Mouse (Mus musculus): ENCODE results near the gene Dusp1. TPM values are rescaled to one million over a fixed set of nuclear protein-coding genes. Genes with fewer than 3 reads are reported as not detected.

Gene Dusp1
- polyA plus RNA-seq, 1 experiment from 2014 or later = 23.1 TPM

GRCm38 (mm10) chr17:26513459-26514290, 48.3 kb downstream of the Dusp1 start:
- WGBS = 80% methylated on average over 6 of the region's 6 CpGs
- no peaks in the 10 kb centered on the region for H3K9me3 ChIP-seq (replicated peaks)
- no peak overlapping the region for H3K27ac ChIP-seq
- no peak overlapping the region for H3K4me2 ChIP-seq
- no peak for ATAC-seq (replicated peaks; ENCODE audit: low FRiP score)
- H3K36me3 ChIP-seq = no peaks in the 10 kb centered on the region
- H3K9ac ChIP-seq = no peak overlapping the region
- peaks cover 17% of the 10 kb centered on the region for H3K4me1 ChIP-seq
- H3K27me3 ChIP-seq = no peaks in the 10 kb centered on the region
- H3K4me3 ChIP-seq (replicated peaks) = no peak overlapping the region

- Histone ChIP-seq H3K4me2 (no peak overlapping the region), H3K27ac (no peak overlapping the region), H3K9me3 (replicated peaks) (no peaks in the 10 kb centered on the region), H3K27me3 (no peaks in the 10 kb centered on the region), H3K36me3 (no peaks in the 10 kb centered on the region), H3K9ac (no peak overlapping the region), H3K4me1 (peaks cover 17% of the 10 kb centered on the region), H3K4me3 (replicated peaks) (no peak overlapping the region)
- ATAC-seq (replicated peaks; ENCODE audit: low FRiP score) = no peak
- WGBS = 70% methylated on average over 7 of the region's 7 CpGs
These were observed 49.0 kb downstream of the Dusp1 start for GRCm38 (mm10) chr17:26512961-26513360.

GRCm38 (mm10) chr17:26511816-26512774, 49.8 kb downstream of the Dusp1 start:
- no peak overlapping the region for H3K9ac ChIP-seq
- no peaks in the 10 kb centered on the region for H3K27me3 ChIP-seq
- H3K4me3 ChIP-seq (replicated peaks) = no peak overlapping the region
- peaks cover 21% of the 10 kb centered on the region for H3K4me1 ChIP-seq
- H3K9me3 ChIP-seq (replicated peaks) = no peaks in the 10 kb centered on the region
- WGBS = 56% methylated on average over 7 of the region's 7 CpGs
- H3K36me3 ChIP-seq = no peaks in the 10 kb centered on the region
- no peak overlapping the region for H3K4me2 ChIP-seq
- H3K27ac ChIP-seq = no peak overlapping the region
- ATAC-seq (replicated peaks; ENCODE audit: low FRiP score) = no peak

DNA sequence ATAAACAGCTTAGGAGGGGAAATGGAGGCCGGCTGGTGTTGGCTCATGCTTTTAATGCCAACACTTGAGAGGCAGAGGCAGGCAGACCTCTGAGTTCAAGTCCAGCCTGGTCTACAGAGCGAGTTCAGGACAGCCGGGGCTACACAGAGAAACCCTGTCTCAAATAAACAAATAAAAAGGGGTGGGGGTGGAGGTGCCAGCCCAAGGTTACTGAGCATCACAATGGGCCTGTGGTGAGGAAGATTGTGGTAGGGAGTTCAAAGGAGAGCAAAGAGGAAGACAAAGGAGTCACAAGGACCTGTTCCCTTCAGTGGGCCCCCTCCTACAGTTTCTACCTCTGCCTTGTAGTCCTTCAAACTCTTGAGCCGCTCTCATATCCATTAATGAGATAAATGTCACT, 50.7 kb downstream of the Dusp1 start:
- WGBS = 57% methylated on average over 4 of the region's 4 CpGs

DNA sequence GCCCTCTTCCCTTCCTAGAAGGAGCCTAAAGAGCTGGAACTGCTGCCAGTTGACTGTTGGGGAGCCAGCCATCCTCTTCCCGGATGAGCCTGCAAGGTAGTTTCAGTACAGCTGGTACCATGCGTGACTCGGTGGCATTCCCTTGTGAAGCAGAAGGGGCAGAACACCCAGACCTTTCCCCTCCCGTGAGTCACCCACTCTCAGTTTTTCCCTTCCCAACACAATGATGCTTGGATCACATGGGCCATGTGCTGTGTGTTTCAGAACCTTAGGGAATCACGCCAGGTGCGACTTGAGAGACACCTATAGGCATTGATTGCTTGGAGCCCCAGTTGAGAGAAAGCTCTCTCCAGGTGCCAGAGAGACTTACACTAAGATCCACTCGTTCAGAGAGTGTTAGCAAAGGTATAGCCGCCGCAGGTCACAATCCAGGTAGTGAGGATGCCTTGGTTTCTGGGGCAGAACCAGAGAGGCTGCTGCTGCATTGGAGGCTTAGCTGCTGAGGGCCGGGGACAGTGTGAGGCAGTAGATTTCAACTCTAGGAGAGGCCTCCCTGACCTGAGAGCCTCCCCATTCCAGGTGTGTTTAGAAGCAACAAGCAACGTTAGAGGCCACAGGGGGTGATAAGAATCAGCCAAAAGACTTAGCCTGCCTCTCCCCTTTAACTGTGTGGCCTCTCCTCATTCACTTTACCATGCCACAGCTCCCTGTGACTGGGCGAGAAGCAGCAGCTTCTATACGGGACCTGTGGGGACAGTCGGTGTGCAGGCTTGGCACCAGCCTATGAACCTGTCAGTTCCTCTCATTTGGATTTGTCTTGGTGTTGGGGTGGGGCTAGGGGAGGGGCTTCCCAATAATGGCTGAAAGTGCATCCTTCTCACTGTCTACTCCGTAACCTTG, 51.5 kb downstream of the Dusp1 start:
- Histone ChIP-seq H3K9ac (no peak overlapping the region), H3K4me2 (no peak overlapping the region), H3K4me3 (replicated peaks) (no peak overlapping the region), H3K27ac (no peak overlapping the region), H3K4me1 (peaks cover 38% of the 10 kb centered on the region), H3K9me3 (replicated peaks) (no peaks in the 10 kb centered on the region), H3K27me3 (no peaks in the 10 kb centered on the region), H3K36me3 (peaks cover 8% of the 10 kb centered on the region; the same call in 1 of the 2 replicates)
- WGBS = 80% methylated on average over 15 of the region's 15 CpGs
- ATAC-seq (replicated peaks; ENCODE audit: low FRiP score) = no peak

More for the DNA sequence above, 50.7 kb downstream of the Dusp1 start:
- Histone ChIP-seq H3K4me1 (peaks cover 29% of the 10 kb centered on the region), H3K4me3 (replicated peaks) (no peak overlapping the region), H3K36me3 (0 out of 2 replicates have a peak, but pooled peaks cover under 1% of the 10 kb centered on the region), H3K9ac (no peak overlapping the region), H3K27ac (no peak overlapping the region), H3K4me2 (no peak overlapping the region), H3K9me3 (replicated peaks) (no peaks in the 10 kb centered on the region), H3K27me3 (no peaks in the 10 kb centered on the region)
- ATAC-seq (replicated peaks; ENCODE audit: low FRiP score) = no peak

DNA sequence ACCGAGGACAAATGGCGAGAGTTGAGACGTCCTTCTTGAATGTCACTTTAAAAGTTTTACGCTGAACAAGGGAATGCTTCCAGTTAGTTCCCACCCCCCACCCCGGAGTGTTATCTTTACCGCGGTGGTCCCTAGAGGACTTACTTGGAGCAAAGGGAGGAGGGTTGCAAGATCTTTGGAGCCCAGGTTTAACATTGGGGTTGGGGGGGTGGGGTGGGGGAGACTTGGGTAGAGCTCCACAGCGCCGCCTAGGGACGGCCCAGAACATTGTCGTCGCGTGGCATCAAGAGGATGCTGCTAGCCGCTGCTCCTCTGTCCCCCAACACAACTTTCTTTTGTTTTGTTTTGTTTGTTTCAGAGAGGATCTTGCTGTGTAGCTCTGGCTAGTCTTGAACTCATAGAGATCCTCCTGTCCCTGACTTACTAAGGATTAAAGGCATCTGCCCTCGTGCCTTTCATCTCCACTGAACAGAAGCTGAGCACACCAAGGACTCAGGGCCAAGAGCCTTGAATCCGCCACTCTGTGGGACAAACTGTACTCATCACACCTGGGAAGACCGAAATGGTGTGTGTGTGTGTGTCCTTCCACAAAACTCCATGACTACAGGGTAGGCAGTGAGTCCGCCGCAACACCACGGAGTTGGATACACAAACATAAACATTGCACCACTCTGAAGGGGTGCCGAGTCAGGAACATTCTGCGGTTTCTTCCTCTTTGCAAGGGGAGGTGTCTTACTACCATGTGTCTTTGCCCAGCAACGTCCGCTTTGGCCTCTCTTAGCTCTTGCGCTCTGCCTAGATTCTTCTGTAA, 52.8 kb downstream of the Dusp1 start:
- ATAC-seq (replicated peaks; ENCODE audit: low FRiP score) = peak; percentile 4; the same call in 1 of the 2 replicates
- WGBS = 26% methylated on average over 25 of the region's 25 CpGs
- H3K27me3 ChIP-seq = no peaks in the 10 kb centered on the region

GRCm38 (mm10) chr17:26508345-26508960, 53.5 kb downstream of the Dusp1 start:
- H3K4me3 ChIP-seq (replicated peaks) = peak overlapping the region; percentile 78
- peak overlapping the region; percentile 91 for H3K9ac ChIP-seq
- H3K27me3 ChIP-seq = no peaks in the 10 kb centered on the region
- under 1% methylated on average over 58 of the region's 58 CpGs for WGBS
- H3K4me2 ChIP-seq = peak overlapping the region; percentile 82
- no peaks in the 10 kb centered on the region for H3K9me3 ChIP-seq (replicated peaks)
- peak; percentile 90 for ATAC-seq (replicated peaks; ENCODE audit: low FRiP score)
- H3K36me3 ChIP-seq = peaks cover 9% of the 10 kb centered on the region; the same call in 1 of the 2 replicates
- peaks cover 56% of the 10 kb centered on the region for H3K4me1 ChIP-seq
- H3K27ac ChIP-seq = peak overlapping the region; percentile 98

More for the DNA sequence above, 52.8 kb downstream of the Dusp1 start:
- Histone ChIP-seq H3K4me2 (peak overlapping the region; percentile 82), H3K4me1 (peaks cover 49% of the 10 kb centered on the region), H3K27ac (peak overlapping the region; percentile 98), H3K4me3 (replicated peaks) (peak overlapping the region; percentile 78), H3K36me3 (peaks cover 9% of the 10 kb centered on the region; the same call in 1 of the 2 replicates), H3K9me3 (replicated peaks) (no peaks in the 10 kb centered on the region), H3K9ac (peak overlapping the region; percentile 91)

DNA sequence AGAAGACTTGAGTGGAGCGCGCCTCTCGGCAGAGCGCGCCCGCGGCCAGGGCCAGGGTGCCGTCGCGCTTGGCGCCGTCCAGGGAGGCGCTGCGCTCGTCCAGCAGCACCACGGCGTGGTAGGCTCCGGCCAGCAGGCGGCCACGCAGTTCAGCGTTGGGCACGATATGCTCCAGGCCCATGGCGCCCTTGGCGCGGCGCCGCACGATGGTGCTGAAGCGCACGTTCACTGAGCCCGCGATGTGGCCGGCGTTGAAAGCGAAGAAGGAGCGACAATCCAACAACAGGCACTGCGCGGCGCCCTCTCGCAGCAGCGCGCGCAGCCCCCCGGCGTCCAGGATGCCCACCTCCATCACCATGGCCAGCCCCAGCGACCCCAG, 54.0 kb downstream of the Dusp1 start:
- peak; percentile 81 for ATAC-seq (replicated peaks; ENCODE audit: low FRiP score)
- peak overlapping the region; percentile 98 for H3K27ac ChIP-seq
- no peaks in the 10 kb centered on the region for H3K9me3 ChIP-seq (replicated peaks)

DNA sequence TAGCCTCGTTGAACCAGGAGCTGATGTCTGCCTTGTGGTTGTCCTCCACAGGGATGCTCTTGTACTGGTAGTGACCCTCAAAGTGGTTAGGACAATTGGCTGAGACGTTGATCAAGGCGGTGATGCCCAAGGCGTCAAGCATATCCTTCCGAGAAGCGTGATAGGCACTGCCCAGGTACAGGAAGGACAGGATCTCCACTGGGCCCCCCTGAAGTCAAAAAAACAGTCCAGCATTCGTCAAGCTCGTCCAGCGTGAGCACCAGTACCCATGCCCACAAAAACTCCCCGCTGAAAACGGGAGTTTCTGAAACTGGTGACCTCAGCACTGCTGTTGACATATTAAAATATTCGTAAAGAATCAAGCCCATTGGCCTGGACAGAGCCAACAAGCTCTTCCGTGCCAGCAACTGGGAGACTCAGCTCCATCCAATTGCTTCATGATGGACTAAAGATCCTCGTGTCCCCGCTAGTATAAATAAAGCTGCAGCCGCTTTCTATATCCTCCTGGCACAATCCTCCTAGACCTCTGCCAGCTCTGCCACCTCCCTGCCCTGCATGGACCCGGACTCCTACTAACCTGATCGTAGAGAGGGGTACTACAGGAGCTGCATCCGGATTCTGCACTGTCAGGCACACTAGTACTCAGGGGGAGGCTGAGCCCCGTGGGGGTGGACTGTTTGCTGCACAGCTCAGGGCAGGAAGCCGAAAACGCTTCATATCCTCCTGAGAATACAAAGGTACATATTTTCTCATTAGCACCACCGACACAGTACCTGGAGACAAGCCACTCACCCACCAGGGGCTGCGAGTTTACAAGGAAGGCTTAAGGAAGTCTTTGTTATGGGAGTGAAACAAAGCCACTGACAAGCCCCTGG, 54.7 kb downstream of the Dusp1 start:
- no peaks in the 10 kb centered on the region for H3K9me3 ChIP-seq (replicated peaks)
- H3K4me1 ChIP-seq = peaks cover 63% of the 10 kb centered on the region
- peak overlapping the region; percentile 91 for H3K9ac ChIP-seq
- H3K27me3 ChIP-seq = no peaks in the 10 kb centered on the region
- peaks cover 9% of the 10 kb centered on the region; the same call in 1 of the 2 replicates for H3K36me3 ChIP-seq
- H3K27ac ChIP-seq = peak overlapping the region; percentile 98
- ATAC-seq (replicated peaks; ENCODE audit: low FRiP score) = no peak
- 16% methylated on average over 24 of the region's 24 CpGs for WGBS
- peak overlapping the region; percentile 82 for H3K4me2 ChIP-seq
- peak overlapping the region; percentile 78 for H3K4me3 ChIP-seq (replicated peaks)

More for the DNA sequence above, 54.0 kb downstream of the Dusp1 start:
- Histone ChIP-seq H3K9ac (peak overlapping the region; percentile 91), H3K4me1 (peaks cover 60% of the 10 kb centered on the region), H3K36me3 (peaks cover 9% of the 10 kb centered on the region; the same call in 1 of the 2 replicates), H3K4me3 (replicated peaks) (peak overlapping the region; percentile 78), H3K27me3 (no peaks in the 10 kb centered on the region), H3K4me2 (peak overlapping the region; percentile 82)
- under 1% methylated on average over 46 of the region's 46 CpGs for WGBS

All from kidney, embryonic 15.5 days (tissue).